Mouse (Mus musculus): ENCODE results near the gene Crlf1. TPM values are rescaled to one million over a fixed set of nuclear protein-coding genes. Genes with fewer than 3 reads are reported as not detected.

Gene Crlf1
- polyA plus RNA-seq, 1 experiment: 27.7 TPM

GRCm38 (mm10) chr8:70551558-70552161 lies 58.7 kb downstream of the Crlf1 start:
- WGBS: 16% methylated on average over 3 of the region's 3 CpGs
- no peak for DNase-seq
- peaks cover 35% of the 10 kb centered on the region for H3K4me1 ChIP-seq (ENCODE audit: control insufficient read depth, insufficient read depth, low read length)
- H3K4me3 ChIP-seq (replicated peaks; ENCODE audit: extremely low read depth, low read depth, low read length): no peak overlapping the region
- no peak for TF ChIP-seq CTCF (IDR thresholded peaks at IDR 0.05; ENCODE audit: insufficient read depth, low read length)
- no peak for TF ChIP-seq POLR2A (IDR thresholded peaks at IDR 0.05; ENCODE audit: borderline replicate concordance, extremely low read depth, low read depth, low read length)

GRCm38 (mm10) chr8:70552836-70553235 lies 59.9 kb downstream of the Crlf1 start:
- no peak overlapping the region for H3K4me3 ChIP-seq (replicated peaks; ENCODE audit: extremely low read depth, low read depth, low read length)
- TF ChIP-seq CTCF (IDR thresholded peaks at IDR 0.05; ENCODE audit: insufficient read depth, low read length): no peak
- TF ChIP-seq POLR2A (IDR thresholded peaks at IDR 0.05; ENCODE audit: borderline replicate concordance, extremely low read depth, low read depth, low read length): no peak
- peaks cover 35% of the 10 kb centered on the region for H3K4me1 ChIP-seq (ENCODE audit: control insufficient read depth, insufficient read depth, low read length)
- WGBS: 21% methylated on average over 1 of the region's 1 CpGs
- no peak for DNase-seq

Other genes with a start within 250 kb of the Crlf1 start
- 75.0 and 111 TPM in 2 replicates for gene Homer3, start 210.3 kb upstream of the Crlf1 start, polyA plus RNA-seq (2012; rRNA removed)
- 37.2 and 43.0 TPM in 2 replicates for gene Ddx49, start 190.7 kb upstream of the Crlf1 start, polyA plus RNA-seq (2012; rRNA removed)
- 308 and 342 TPM in 2 replicates for gene Cope, start 190.6 kb upstream of the Crlf1 start, polyA plus RNA-seq (2012; rRNA removed)
- gene Cers1, start 177.4 kb upstream of the Crlf1 start, polyA plus RNA-seq (2012; rRNA removed): 2.7 TPM in 2 replicates
- 1.1 and 1.5 TPM in 2 replicates for gene Gdf1, start 163.3 kb upstream of the Crlf1 start, polyA plus RNA-seq (2012; rRNA removed)
- 35.8 and 36.7 TPM in 2 replicates for gene Upf1, start 139.9 kb upstream of the Crlf1 start, polyA plus RNA-seq (2012; rRNA removed)
- gene Comp, start 119.6 kb upstream of the Crlf1 start, polyA plus RNA-seq (2012; rRNA removed): 0.51 and 1.3 TPM in 2 replicates
- gene Crtc1, start 53.6 kb upstream of the Crlf1 start, polyA plus RNA-seq (2012; rRNA removed): 18.7 and 20.4 TPM in 2 replicates
- 51.3 and 57.2 TPM in 2 replicates for gene Klhl26, start 16.2 kb upstream of the Crlf1 start, polyA plus RNA-seq (2012; rRNA removed)
- gene Tmem59l, start 5.8 kb upstream of the Crlf1 start, polyA plus RNA-seq (2012; rRNA removed): 10.5 and 12.2 TPM in 2 replicates
- 145 and 178 TPM in 2 replicates for gene Rex1bd, start 13.6 kb downstream of the Crlf1 start, polyA plus RNA-seq (2012; rRNA removed)
- 370 and 371 TPM in 2 replicates for gene Uba52, start 17.6 kb downstream of the Crlf1 start, polyA plus RNA-seq (2012; rRNA removed)
- gene Fkbp8, start 34.6 kb downstream of the Crlf1 start, polyA plus RNA-seq (2012; rRNA removed): 361 and 369 TPM in 2 replicates
- 48.7 and 54.6 TPM in 2 replicates for gene Kxd1, start 34.8 kb downstream of the Crlf1 start, polyA plus RNA-seq (2012; rRNA removed)
- 29.6 and 32.9 TPM in 2 replicates for gene Ell, start 46.3 kb downstream of the Crlf1 start, polyA plus RNA-seq (2012; rRNA removed)
- 102 and 112 TPM in 2 replicates for gene Isyna1, start 101.2 kb downstream of the Crlf1 start, polyA plus RNA-seq (2012; rRNA removed)
- 228 and 351 TPM in 2 replicates for gene Ssbp4, start 115.7 kb downstream of the Crlf1 start, polyA plus RNA-seq (2012; rRNA removed)
- gene Lrrc25, start 123.0 kb downstream of the Crlf1 start, polyA plus RNA-seq (2012; rRNA removed): 10.4 and 10.5 TPM in 2 replicates
- gene Gdf15, start 139.3 kb downstream of the Crlf1 start, polyA plus RNA-seq (2012; rRNA removed): 5.4 and 6.6 TPM in 2 replicates
- gene Pgpep1, start 167.2 kb downstream of the Crlf1 start, polyA plus RNA-seq (2012; rRNA removed): 32.2 and 33.7 TPM in 2 replicates
- gene Lsm4, start 180.1 kb downstream of the Crlf1 start, polyA plus RNA-seq (2012; rRNA removed): 75.2 and 76.3 TPM in 2 replicates
- 378 and 717 TPM in 2 replicates for gene Jund, start 205.8 kb downstream of the Crlf1 start, polyA plus RNA-seq (2012; rRNA removed)
- gene Iqcn, start 210.3 kb downstream of the Crlf1 start, polyA plus RNA-seq (2012; rRNA removed): 0.03 TPM in 1 of 2 replicates, not detected in the other
- 0.43 and 1.2 TPM in 2 replicates for gene Gm3336, start 225.4 kb downstream of the Crlf1 start, polyA plus RNA-seq (2012; rRNA removed)
- 4.1 and 5.5 TPM in 2 replicates for gene Pde4c, start 230.6 kb downstream of the Crlf1 start, polyA plus RNA-seq (2012; rRNA removed)

Measured in lung, adult 2 months (tissue).